Mouse (Mus musculus): ENCODE measurements at regions not wholly inside any gene's neighbourhood (a gene's known extent, or its start where the extent isn't known, plus 50 kb on each side); places are given as distances from the start of the nearest gene placed in this dataset.

DNA sequence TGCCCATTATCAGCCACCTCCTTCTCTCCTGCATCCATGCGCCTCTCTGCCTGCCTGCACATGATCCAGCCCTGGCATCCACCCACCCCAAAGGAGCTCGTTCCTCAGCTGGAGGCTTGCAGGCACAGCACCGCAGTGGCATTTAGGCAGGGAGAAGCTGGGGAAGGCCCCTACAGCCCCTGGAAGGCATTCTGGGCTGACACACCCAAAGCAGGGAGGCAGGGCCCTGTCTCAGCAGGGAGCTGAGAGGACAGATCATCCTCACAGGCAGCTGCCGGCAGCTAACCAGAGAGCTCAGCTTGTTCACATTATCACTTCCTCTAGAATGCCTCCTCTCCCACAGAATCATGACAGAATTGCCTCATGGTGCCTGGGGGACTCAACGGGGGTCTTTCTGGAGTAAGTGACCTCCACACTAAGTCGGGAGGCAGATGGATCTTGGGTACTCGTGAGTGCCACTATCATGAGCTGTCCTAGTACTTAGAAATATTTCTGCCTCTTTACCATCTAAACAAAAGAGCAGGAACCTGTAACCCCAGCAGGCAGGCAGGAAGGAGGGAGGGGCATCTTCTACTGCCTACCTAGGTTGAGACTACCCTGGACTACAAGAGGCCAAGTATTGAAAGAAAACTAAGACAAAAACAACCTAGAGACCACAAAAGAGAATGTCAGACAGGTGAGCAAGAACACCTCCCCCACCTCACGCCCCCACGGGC is 94.5 kb upstream of the Spred2 start:
- Histone ChIP-seq H3K36me3 (ENCODE audit: control insufficient read depth, insufficient read depth) (no peaks in the 10 kb centered on the region), H3K9me3 (ENCODE audit: control insufficient read depth, low read length) (no peaks in the 10 kb centered on the region), H3K4me2 (ENCODE audit: low read length) (no peak overlapping the region), H3K4me1 (replicated peaks; ENCODE audit: control insufficient read depth, insufficient read depth, low read length) (no peaks in the 10 kb centered on the region), H3K27me3 (replicated peaks; ENCODE audit: control insufficient read depth, insufficient read depth, low read length) (no peaks in the 10 kb centered on the region), H3K27ac (ENCODE audit: low read length) (no peak overlapping the region), H3K9ac (replicated peaks; ENCODE audit: low read depth, low read length) (no peak overlapping the region), H3K4me3 (replicated peaks; ENCODE audit: low read length) (no peak overlapping the region)
- 33% methylated on average over 9 of the region's 9 CpGs for WGBS
- no peak for ATAC-seq

DNA sequence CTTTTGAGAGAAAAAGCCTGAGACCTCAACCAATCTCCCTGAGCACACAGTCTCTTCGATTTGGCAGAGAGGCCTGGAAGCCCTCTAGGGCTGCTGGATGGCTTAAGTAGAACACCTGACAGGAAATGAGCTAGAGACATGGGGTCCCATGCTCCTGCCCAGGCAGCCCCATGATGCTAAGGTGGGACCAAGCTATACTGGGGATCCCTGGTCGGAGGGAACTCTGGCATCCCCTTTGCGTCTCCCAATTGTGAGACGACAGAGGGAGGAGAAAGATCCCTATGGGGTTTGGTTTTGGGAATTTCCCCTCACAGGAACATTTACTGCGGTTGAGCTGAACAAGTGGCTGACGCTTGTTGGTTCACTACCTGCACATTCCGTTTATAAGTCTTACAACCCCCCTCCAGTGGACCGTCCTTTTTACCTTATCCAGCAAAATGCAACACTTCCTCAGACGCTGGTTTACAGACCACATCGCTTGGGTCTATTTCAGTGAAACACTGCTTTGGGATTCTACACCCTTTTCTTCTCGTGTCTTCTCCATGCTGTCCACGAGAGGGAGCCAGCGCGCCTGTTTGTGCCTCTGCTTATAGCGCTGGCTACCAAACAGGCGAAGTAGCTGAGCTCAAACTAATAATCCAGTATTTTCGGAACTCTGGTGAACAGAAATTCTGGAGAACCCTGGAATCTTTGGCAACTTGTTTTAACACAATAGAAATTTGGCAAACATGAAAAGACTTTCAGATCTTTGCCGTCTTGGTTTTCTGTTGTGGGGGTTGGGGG is 93.7 kb upstream of the Spred2 start:
- H3K36me3 ChIP-seq (ENCODE audit: control insufficient read depth, insufficient read depth), result no peaks in the 10 kb centered on the region
- H3K27me3 ChIP-seq (replicated peaks; ENCODE audit: control insufficient read depth, insufficient read depth, low read length), result no peaks in the 10 kb centered on the region
- peaks cover 6% of the 10 kb centered on the region for H3K4me1 ChIP-seq (replicated peaks; ENCODE audit: control insufficient read depth, insufficient read depth, low read length)
- H3K9ac ChIP-seq (replicated peaks; ENCODE audit: low read depth, low read length), result no peak overlapping the region
- 18% methylated on average over 18 of the region's 18 CpGs for WGBS
- H3K27ac ChIP-seq (ENCODE audit: low read length), result no peak overlapping the region
- H3K4me3 ChIP-seq (replicated peaks; ENCODE audit: low read length), result no peak overlapping the region
- no peaks in the 10 kb centered on the region for H3K9me3 ChIP-seq (ENCODE audit: control insufficient read depth, low read length)
- ATAC-seq, result peak; percentile 54
- no peak overlapping the region for H3K4me2 ChIP-seq (ENCODE audit: low read length)

DNA sequence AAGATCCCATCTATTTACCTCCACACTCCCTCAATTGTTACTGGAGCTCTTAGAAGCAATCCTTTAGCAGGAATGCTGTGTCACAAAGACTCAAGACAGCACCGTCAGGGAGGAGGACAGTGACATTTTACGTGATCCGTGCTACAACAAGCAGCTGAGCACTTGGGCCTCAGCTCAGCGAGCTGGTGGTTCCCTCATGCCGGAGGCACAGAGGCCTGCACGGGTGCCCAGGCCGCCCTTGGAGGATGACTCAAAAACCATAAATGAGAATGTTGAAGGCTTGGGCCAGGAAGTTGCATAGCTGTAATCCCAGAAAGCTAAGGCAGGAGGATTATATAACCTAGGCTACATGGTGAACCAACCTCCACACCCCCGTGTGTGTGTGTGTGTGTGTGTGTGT is 89.6 kb upstream of the Spred2 start:
- no peak overlapping the region for H3K9ac ChIP-seq (replicated peaks; ENCODE audit: low read depth, low read length)
- no peaks in the 10 kb centered on the region for H3K9me3 ChIP-seq (ENCODE audit: control insufficient read depth, low read length)
- no peaks in the 10 kb centered on the region for H3K36me3 ChIP-seq (ENCODE audit: control insufficient read depth, insufficient read depth)
- ATAC-seq, result no peak
- no peak overlapping the region for H3K27ac ChIP-seq (ENCODE audit: low read length)
- peaks cover 10% of the 10 kb centered on the region for H3K4me1 ChIP-seq (replicated peaks; ENCODE audit: control insufficient read depth, insufficient read depth, low read length)
- H3K4me3 ChIP-seq (replicated peaks; ENCODE audit: low read length), result no peak overlapping the region
- H3K4me2 ChIP-seq (ENCODE audit: low read length), result no peak overlapping the region
- H3K27me3 ChIP-seq (replicated peaks; ENCODE audit: control insufficient read depth, insufficient read depth, low read length), result no peaks in the 10 kb centered on the region
- WGBS, result 77% methylated on average over 8 of the region's 8 CpGs

DNA sequence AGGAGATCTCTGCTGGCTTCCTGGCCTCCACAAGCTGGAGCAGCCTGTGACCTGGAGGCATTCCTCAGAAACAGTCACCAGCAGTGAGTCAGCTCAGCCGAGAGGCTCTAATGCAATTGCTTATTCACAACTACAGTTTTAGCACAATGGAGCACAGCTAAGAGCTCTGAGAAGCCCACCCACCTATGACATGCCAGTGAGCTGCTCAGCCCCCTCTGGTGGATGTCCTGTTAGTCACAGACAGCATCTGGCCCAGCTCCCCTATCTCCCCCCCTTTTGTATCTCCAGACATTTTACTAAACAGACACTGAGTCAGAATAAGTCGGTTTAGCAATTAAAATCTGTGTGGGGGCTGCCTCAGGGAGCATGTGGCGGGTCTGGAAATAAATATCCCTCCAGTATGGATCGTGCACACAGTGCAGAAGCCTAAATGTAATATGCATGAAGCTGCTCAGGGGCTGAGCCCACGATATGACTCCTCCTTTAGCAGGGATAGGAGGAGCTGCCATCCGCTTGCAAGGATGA is 88.9 kb upstream of the Spred2 start:
- Histone ChIP-seq H3K36me3 (ENCODE audit: control insufficient read depth, insufficient read depth) (no peaks in the 10 kb centered on the region), H3K9me3 (ENCODE audit: control insufficient read depth, low read length) (no peaks in the 10 kb centered on the region), H3K27me3 (replicated peaks; ENCODE audit: control insufficient read depth, insufficient read depth, low read length) (no peaks in the 10 kb centered on the region), H3K4me1 (replicated peaks; ENCODE audit: control insufficient read depth, insufficient read depth, low read length) (peaks cover 10% of the 10 kb centered on the region), H3K4me3 (replicated peaks; ENCODE audit: low read length) (no peak overlapping the region), H3K27ac (ENCODE audit: low read length) (peak overlapping the region; percentile 70), H3K9ac (replicated peaks; ENCODE audit: low read depth, low read length) (no peak overlapping the region; the same call in 1 of the 2 replicates), H3K4me2 (ENCODE audit: low read length) (0 out of 2 replicates have a peak overlapping the region, but pooled peaks have one; percentile 10)
- WGBS, result 13% methylated on average over 6 of the region's 6 CpGs
- peak; percentile 93 for ATAC-seq

DNA sequence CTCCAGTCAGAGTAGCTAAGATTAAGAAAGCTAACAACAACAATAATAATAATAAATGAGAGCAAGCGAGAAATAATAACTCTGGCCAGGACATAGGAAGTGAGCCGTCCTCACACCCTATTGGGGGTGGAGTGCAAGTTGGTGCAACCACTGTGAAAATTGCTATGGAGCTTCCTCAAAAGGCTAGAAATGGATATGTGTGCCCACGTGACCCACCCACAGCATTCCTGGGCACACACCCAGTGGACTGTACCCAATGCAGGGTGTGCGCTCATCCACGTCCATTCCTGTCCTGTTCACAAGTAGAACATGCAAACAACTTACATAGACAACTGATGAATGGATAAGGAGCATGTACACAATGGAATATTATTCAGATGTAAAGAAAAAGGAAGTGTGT is 85.2 kb upstream of the Spred2 start:
- no peaks in the 10 kb centered on the region for H3K27me3 ChIP-seq (replicated peaks; ENCODE audit: control insufficient read depth, insufficient read depth, low read length)
- H3K4me1 ChIP-seq (replicated peaks; ENCODE audit: control insufficient read depth, insufficient read depth, low read length), result peaks cover 10% of the 10 kb centered on the region
- ATAC-seq, result no peak
- no peak overlapping the region for H3K4me2 ChIP-seq (ENCODE audit: low read length)
- no peak overlapping the region for H3K9ac ChIP-seq (replicated peaks; ENCODE audit: low read depth, low read length)
- no peak overlapping the region for H3K27ac ChIP-seq (ENCODE audit: low read length)
- 92% methylated on average over 5 of the region's 5 CpGs for WGBS
- no peak overlapping the region for H3K4me3 ChIP-seq (replicated peaks; ENCODE audit: low read length)
- no peaks in the 10 kb centered on the region for H3K9me3 ChIP-seq (ENCODE audit: control insufficient read depth, low read length)
- no peaks in the 10 kb centered on the region for H3K36me3 ChIP-seq (ENCODE audit: control insufficient read depth, insufficient read depth)

DNA sequence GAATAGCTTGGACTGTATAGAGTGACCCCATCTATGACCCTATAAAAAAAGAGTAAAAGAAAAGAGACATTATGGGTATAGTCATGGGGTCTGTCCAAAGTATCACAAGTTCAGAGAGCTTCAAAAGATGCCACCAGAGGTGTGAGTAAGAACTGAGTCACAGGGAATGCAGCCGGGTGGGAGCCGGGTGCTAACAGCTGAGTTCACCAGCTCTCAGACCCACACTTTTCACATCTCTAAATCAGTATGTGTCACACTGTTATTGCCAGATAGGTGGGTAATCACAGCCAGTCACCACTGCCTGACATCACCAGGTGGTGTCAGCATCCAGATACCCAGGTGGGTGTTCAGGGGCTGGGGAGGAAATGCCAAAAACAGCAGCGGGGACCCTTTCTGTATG is 81.1 kb upstream of the Spred2 start:
- 89% methylated on average over 3 of the region's 3 CpGs for WGBS
- no peak overlapping the region for H3K9ac ChIP-seq (replicated peaks; ENCODE audit: low read depth, low read length)
- no peak overlapping the region for H3K27ac ChIP-seq (ENCODE audit: low read length)
- H3K9me3 ChIP-seq (ENCODE audit: control insufficient read depth, low read length), result no peaks in the 10 kb centered on the region
- H3K4me1 ChIP-seq (replicated peaks; ENCODE audit: control insufficient read depth, insufficient read depth, low read length), result no peaks in the 10 kb centered on the region
- ATAC-seq, result no peak
- H3K36me3 ChIP-seq (ENCODE audit: control insufficient read depth, insufficient read depth), result no peaks in the 10 kb centered on the region
- no peak overlapping the region for H3K4me2 ChIP-seq (ENCODE audit: low read length)
- H3K27me3 ChIP-seq (replicated peaks; ENCODE audit: control insufficient read depth, insufficient read depth, low read length), result no peaks in the 10 kb centered on the region
- H3K4me3 ChIP-seq (replicated peaks; ENCODE audit: low read length), result no peak overlapping the region

DNA sequence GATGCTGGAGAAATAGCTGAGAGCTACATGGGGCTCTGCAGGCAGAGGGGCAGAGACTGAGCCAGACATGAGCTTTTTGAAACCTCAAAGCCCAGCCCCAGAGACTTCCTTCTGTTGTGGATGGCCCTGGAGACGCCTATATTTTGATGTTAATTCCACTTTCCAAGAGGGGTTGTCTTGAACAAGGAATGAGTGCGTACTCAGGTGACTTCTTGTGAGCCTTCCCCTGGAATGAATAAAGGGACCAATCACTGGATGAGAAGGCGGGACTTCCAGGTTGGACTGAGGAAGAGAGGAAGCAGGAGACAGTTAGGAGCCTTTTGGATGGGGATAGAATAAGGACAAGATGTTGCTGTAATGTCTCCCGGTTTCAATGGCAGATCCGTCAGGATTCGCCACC is 76.3 kb upstream of the Spred2 start:
- Histone ChIP-seq H3K4me1 (replicated peaks; ENCODE audit: control insufficient read depth, insufficient read depth, low read length) (no peaks in the 10 kb centered on the region), H3K27ac (ENCODE audit: low read length) (no peak overlapping the region), H3K27me3 (replicated peaks; ENCODE audit: control insufficient read depth, insufficient read depth, low read length) (no peaks in the 10 kb centered on the region), H3K9ac (replicated peaks; ENCODE audit: low read depth, low read length) (no peak overlapping the region), H3K9me3 (ENCODE audit: control insufficient read depth, low read length) (no peaks in the 10 kb centered on the region), H3K36me3 (ENCODE audit: control insufficient read depth, insufficient read depth) (no peaks in the 10 kb centered on the region), H3K4me3 (replicated peaks; ENCODE audit: low read length) (no peak overlapping the region), H3K4me2 (ENCODE audit: low read length) (no peak overlapping the region)
- ATAC-seq, result no peak
- 96% methylated on average over 6 of the region's 6 CpGs for WGBS

DNA sequence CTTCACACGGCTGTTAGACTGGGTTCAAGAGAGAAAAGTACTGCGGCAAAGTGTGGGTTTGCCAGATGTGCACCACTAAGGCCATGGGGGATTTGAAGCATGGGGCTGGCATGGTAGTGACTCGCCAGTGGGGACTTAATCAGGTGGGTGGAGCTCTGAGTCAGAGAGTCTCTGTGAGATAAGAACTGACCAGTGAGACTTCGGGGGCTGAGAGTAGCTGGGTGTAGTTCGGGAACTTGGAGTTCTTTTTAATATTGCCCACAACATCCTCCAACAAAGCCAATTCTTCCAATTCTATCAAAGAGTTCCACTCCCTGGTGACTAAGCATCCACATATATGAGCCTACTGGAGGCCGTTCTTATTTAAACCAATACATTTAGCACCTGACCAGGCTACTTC is 75.8 kb upstream of the Spred2 start:
- Histone ChIP-seq H3K27me3 (replicated peaks; ENCODE audit: control insufficient read depth, insufficient read depth, low read length) (no peaks in the 10 kb centered on the region), H3K9me3 (ENCODE audit: control insufficient read depth, low read length) (no peaks in the 10 kb centered on the region), H3K27ac (ENCODE audit: low read length) (no peak overlapping the region), H3K9ac (replicated peaks; ENCODE audit: low read depth, low read length) (no peak overlapping the region), H3K36me3 (ENCODE audit: control insufficient read depth, insufficient read depth) (no peaks in the 10 kb centered on the region), H3K4me3 (replicated peaks; ENCODE audit: low read length) (no peak overlapping the region), H3K4me2 (ENCODE audit: low read length) (no peak overlapping the region), H3K4me1 (replicated peaks; ENCODE audit: control insufficient read depth, insufficient read depth, low read length) (no peaks in the 10 kb centered on the region)
- no peak for ATAC-seq
- 85% methylated on average over 6 of the region's 6 CpGs for WGBS

DNA sequence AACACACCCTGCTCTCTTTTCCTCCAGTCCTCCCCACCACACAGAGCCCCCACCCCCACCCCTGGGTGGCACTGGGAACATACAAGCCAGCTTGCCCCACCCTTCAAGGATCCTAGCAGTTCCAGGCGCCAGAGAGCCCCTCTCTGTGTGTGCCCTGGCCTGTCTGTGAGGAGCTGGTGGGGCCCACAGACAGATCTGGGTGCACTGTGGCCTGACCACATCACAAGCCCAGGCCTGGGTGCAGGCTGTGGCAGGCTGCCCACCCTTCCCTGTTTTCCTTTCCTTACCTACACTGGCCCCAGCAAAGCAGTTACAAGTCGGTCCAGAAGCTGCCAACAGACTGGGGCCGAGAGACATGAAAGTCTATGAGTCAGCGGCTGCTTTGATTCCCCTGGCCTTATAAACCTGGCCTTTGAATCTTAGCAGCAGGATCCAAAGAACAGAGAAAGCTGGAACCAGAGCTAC is 74.8 kb upstream of the Spred2 start:
- H3K27ac ChIP-seq (ENCODE audit: low read length), result no peak overlapping the region
- no peaks in the 10 kb centered on the region for H3K27me3 ChIP-seq (replicated peaks; ENCODE audit: control insufficient read depth, insufficient read depth, low read length)
- H3K9me3 ChIP-seq (ENCODE audit: control insufficient read depth, low read length), result no peaks in the 10 kb centered on the region
- no peak overlapping the region for H3K4me2 ChIP-seq (ENCODE audit: low read length)
- no peak overlapping the region for H3K9ac ChIP-seq (replicated peaks; ENCODE audit: low read depth, low read length)
- WGBS, result 53% methylated on average over 4 of the region's 4 CpGs
- H3K4me1 ChIP-seq (replicated peaks; ENCODE audit: control insufficient read depth, insufficient read depth, low read length), result no peaks in the 10 kb centered on the region
- no peak for ATAC-seq
- no peak overlapping the region for H3K4me3 ChIP-seq (replicated peaks; ENCODE audit: low read length)
- H3K36me3 ChIP-seq (ENCODE audit: control insufficient read depth, insufficient read depth), result no peaks in the 10 kb centered on the region
